Mouse (Mus musculus) 416B (cell line): ENCODE results near the gene Atp2c2.

ENCODE experiments used
- DNase-seq: peaks from one replicate; pipeline ENCODE4 v3.0.0; 2011; ENCODE audit warnings: low read depth

The Atp2c2 gene

DNA sequence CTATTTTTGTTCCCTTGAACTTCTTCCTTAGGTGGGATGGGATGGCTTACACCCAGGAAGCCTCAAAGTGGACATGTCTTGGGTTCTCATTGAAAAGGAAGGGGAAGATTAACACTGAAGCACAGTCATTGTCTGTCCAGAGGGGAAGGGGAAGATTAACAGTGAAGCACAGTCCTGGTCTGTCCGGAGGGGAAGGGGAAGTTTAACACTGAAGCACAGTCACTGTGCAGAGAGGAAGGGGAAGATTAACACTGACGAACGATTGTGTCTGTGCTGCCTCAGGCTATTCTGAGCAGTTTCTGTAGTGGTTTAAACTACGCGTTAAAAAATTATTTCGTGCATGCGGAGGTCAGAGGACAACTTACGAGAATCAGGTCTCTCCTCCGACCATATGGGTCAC is 7.3 kb downstream of the Atp2c2 start:
- DNase-seq, result no peak

DNA sequence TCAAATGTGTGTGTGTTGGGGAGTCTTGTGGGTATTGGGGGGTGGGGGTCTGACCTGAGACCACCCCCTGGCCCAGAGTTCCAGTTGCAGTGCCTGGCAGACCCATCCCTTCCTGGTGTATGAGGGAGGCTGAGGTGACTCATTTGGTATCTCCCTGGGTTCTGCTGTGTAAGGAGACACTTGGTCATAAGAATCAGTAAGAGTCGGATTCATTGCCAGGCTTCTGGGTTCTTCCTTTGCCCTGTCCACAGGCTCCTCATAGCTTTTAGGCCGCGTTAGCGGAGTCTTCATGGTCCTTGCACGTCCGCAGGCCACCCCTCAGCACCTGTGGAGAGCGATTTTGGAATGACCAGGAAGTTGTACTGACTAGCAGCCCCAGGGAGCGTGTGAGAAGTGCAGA is 8.7 kb downstream of the Atp2c2 start:
- no peak for DNase-seq

DNA sequence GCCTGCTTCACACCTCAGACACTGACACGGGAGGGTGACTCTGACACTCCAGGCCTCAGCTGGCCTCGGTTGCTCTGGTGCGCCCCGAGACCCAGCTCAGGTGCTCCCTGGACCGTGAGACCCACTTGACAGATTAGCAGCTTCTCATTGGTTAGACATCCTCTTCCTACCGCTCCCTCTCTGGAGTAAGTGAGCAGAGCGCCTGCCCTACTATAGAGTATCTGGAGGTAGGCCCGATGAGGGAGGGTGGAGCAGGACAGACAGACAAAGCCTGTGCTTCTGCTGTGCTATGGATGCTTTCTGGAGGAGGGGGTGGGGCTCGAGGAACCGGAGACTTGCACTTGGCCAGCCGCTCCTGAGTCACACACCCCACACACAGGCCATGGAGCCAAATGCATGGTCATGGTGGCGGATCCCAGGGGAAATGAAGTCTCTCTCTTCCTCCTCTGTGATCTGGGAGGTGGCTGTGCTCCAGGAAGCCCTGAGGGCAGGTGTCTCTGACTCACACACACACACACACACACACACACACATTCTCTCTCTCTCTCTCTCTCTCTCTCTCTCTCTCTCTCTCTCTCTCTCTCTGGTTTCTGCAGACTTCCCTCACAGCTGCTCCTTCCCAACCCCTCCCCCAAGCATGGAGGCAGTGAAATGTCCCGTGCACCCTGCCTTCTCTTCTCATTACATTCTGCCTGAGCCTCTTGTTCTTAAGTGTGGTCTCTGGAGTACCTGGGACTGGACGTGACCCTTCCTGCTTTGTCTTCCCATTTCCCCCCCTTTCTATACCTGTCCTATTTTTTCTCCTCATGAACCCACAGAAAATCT is 9.3 kb downstream of the Atp2c2 start:
- DNase-seq, result peak; percentile 87

DNA sequence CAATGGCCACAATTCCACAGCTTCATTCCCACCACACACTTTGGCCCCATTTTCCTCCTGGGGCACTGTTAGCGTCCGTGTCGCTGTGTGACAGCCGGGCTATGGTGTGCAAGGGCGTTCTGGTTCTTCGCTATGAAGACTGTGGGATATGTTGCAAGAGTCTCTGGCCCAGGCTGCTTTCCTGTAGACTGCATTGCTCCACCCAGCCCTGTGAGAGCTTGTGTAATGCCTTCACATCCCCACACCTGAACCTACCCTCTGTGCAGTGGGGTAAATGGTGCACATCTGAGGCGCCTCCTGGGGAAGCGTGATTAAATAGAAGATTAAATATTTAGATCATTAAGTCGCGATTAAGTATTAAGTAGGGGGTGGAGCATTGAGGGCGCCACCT is 9.9 kb downstream of the Atp2c2 start:
- peak; percentile 83 for DNase-seq

DNA sequence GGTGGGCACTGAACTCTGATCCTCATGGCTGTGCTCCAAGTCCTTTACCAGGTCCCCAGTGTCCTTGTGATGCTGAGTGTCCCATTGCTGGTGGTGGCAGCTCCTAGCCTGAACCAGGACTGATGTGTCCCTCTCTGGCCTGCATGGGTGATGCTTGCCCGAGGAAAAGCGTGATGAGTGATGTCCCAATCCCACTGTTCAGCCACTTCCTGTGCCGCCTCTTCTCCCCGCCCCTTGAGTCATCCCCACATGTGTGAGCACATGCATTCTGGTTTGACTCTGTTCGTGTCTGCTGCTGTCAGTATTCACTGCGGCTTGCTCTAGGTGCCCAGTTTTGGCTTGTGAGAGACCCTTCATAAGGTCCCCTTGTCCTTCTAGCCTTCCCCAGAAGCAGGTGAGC is 12.4 kb downstream of the Atp2c2 start:
- DNase-seq, result peak; percentile 87

DNA sequence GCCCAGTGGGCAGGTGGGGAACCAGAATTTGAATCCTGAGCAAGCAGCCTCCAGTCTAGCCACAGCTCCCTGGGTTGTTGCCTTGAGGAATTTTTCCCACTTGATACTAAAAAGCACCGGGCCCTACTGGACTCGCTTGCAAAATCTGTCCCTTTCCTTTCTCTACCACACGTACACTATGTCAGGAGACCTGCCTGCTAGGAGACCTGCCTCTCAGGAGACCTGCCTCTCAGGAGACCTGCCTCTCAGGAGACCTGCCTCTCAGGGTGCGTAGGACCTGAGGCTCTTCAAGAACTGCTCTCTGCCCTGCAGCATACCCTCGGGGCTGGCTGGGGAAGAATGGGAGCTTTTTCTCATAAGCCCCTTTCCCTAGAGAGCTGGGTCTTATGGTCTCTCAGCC is 13.6 kb downstream of the Atp2c2 start:
- DNase-seq, result no peak

DNA sequence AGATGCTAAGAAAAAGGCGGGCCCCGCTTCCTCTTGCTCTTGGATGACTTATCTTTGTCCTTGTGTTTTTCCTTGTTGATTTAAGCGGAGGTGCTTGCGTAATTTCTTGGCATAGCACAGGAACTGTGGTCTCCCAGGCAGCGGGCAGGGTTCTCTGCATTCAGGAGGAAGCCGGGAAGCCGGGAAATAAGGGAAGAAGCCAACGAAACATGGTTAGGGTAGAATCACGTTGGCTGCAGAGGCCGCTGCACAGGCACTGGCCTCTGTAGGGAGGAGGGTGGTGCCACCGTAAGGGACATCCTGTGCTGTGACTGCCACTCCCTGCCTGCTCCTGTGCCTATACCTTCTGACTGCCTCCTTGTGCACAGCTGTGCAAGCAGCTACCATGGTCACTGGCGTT is 15.4 kb downstream of the Atp2c2 start:
- DNase-seq, result no peak

DNA sequence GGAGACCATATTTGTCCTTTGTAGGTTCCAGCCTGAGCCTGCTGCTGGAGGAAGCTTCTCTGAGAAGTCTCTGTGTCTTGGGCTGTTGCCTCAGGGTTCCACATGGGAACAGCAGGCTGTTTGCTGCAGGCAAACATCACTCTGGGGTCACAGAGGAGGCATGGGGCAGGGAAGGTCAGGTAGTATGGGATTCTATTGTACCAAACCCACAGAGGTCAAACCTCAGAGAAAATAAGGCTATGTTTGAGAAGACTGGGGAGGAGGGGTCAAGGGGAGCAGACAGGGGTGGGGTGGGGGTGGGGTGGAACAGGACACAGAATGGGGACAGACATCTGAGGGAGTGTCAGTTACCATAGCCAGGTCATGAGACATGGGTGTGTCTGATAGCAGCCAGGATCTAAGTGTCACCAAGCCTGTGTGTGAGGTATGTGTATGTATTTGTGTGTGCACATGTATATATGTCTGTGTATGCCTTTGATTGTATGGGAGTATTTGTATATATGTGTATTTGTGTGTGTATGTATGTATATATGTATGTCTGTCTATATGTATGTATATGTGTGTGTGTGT is 17.0 kb downstream of the Atp2c2 start:
- no peak for DNase-seq

DNA sequence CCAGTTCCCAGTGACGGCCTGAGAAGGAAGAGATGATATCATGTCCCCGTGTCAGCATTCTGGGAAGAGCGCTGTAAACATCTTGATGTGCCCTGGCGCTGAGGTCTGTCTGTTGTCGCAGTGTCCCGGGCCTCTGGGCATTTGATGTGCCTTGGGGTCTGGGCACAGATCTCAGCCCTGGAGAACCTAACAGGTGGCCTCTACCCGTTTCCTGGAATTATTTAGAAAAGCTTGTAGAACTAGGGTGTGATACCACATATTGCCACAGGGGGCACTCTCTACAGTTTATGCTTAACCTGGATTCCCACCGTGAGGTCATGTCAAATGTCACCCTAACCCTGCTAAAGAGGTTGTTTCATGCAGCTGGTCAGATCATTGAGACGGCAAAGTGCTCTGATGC is 18.0 kb downstream of the Atp2c2 start:
- DNase-seq, result peak; percentile 57

DNA sequence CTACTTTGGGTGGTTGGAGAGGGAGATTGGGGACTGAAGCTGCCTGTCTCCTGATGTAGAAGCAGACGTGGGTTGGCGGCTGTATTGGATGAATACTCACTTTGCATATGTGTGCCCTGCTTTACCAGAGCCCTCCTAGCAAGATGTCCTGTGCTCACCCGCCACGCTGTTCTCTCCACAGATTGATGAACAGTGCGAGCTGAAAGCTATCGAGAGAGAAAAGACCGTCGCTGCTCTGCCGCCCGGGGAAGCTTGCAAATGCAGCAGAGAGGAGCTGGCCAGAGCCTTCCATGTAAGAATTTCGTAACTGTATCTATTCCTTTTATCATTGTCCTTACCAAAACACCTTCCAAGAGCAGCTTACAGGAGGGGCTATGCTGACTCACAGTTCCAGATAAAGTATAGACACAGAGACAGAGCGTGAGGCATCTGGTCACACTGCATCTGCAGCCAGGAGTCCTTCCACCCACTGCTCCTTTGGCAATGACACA is 19.2 kb downstream of the Atp2c2 start:
- DNase-seq, result no peak

DNA sequence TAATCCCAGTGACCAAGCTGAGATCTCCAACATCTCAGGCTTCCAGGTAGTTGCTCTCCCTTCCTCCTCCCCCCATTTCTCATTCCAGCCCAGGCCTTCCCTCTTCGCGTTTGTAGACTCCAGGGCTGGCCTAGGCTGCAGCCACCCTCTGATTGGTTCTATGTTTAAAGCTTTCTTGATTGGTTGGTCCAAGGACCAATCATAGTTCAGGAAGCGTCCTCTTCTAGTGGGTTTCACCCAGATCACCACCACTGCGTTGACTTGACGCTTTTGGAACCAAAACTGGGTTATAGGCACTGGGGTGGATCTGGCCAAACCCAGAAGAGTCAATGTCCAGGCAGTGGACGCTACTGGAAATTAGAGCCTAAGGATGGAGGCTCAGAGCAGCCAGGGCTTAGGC is 22.5 kb downstream of the Atp2c2 start:
- DNase-seq, result no peak

DNA sequence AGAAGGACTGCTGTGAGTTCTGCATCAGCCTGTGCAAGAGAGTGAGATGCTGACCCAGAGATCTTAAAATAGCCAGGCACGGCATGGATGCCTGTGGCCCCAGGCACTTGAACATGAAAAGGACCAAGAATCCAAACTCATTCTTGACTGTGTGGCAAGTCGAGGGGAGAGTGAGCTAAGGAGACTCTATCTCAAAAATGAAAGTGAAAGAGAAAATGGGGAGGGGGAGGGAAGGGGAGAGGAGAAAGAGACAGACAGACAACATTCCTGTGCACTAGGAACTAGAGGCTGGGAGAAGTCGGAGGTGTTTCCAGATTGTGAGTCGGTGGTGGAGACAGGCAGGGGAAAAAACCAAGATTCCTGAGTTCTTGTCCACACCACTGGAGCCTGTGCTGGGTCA is 23.9 kb downstream of the Atp2c2 start:
- no peak for DNase-seq

DNA sequence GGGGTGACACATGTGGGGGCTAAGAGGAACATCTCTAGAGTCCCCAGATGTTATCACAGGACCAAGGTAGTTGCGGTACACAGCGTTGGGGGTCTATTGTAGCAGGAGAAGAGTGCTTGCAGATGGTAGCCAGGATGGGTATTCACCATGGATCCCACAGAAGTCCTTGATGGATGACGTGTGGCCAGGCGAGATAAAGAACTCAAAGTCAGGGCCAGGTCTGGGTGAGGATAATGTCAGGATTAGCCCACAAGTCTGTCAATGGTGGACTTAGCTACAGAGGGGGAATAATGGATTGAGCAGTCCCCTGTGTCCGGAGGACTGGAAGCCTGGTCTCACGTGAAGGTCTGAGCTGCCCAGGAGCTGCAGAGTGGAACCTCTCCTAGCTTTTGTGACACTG is 24.8 kb downstream of the Atp2c2 start:
- no peak for DNase-seq

DNA sequence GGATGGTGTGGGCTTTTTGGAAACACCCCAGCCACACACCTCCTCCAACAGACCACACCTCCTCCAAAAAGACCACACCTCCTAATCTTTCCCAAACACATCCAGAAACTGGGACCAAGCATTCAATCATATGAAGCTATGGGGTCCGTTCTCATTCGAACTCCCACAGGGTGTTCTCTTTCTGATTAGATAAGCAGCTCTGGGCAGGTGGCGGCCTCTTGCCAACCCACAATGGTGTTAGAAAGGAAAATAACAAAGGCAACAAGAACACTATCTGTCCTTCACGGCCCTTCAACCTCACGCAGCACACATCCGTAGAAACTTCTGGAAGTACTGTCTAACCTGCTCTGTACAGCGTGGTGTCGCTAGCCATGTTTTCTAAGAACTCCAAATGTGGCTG is 27.3 kb downstream of the Atp2c2 start:
- DNase-seq, result no peak

DNA sequence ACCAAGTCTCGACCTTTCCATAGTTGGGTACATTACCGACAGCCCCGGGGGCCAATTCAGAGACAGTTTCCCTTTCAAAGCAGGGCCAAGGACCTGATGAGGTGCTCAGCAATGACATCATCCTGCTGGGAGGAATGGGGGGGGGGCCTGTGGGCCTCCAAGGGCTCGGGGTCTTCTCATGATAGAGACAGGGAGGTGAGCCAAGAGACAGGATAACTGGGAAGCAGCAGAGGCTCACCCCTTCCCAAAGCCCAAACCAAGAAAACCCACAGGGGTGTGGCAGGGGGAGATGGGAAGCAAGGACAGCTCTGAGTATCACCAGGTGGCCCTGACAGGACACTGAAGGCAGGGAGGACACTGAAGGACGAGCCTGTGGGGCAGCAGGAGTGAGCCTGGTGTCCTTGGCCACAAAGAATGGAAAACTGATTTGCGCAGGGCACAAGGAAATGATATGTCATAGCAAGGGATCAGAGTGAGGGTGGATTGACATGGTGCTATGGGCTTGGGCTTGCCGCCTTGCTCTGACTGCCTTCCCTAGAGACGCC is 28.6 kb downstream of the Atp2c2 start:
- DNase-seq, result no peak

DNA sequence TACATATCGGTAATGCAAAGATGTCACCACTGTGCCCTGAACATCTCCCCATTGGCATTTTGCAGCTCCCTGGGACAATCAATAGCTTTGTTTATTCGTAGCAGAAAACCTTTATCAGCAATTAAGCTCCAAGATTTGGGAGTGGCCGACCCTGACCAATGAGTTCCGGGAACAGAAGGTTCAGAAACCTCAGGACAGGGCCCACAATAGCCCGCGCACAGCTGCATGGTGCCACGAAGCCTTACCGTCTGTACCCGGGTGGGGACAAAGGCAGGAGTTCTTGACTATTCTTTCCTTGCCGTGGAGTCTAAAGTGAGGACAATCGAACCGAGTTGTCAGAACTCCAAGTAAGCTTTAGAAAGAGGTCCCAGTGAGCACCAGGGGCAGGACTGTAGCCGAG is 32.3 kb downstream of the Atp2c2 start:
- DNase-seq, result no peak

DNA sequence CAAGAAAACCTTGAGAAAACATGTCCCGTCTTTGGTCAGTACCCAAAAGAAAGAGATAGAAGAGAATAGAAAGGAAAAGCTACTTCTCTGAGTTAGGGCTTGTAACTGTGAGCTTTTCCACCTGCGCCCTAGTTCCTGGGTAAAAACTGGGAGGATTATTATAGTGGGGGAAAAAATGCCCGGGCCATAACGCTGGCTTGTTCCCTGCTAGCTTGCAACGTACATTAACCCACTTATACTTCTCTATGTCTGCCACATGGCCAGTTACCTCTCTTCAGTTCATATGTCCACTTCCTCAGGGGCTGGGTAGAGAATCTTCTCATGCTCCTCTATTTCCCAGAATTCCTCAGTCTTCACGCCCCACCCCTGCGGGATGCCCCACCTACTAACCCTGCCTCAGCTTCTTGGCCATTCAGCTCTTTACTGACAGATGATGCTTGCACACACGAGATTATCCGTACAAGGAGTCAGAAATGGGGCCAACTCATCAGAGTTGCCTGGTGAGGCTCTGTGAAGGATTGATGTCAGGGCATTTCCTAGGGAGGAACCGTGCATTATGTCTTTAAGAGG is 36.6 kb downstream of the Atp2c2 start:
- no peak for DNase-seq

DNA sequence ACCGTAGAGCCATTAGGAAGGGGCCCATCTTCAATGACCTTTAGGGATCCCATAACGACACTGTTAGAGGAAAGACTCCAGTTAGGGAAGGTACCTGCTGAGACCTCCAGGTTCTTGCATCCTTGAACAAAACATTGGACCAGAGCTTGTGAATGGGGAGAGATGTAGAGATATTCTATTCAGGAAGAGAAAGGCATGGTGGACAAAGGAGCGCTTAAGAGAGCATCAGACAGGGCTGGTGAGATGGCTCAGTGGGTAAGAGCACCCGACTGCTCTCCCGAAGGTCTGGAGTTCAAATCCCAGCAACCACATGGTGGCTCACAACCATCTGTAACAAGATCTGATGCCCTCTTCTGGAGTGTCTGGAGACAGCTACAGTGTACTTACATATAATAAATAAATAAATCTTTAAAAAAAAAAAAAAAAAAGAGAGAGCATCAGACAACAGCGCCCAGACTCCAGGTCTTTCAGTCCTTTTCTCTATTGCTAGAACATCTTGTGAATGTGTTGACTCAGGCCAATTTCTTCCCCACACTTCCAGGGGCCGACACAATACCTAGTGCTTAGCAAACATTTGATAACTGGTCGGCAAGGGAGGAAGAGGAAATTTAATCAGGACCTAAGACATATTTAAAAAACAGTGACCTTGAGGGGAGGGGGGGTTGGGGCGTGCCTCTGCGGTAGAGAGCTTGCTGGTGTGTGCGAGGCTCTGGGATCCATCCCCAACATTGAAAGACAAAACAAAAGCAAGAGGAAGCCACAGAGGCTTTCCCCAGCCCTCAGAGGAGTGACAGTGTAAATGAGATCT is 37.5 kb downstream of the Atp2c2 start:
- DNase-seq, result peak; percentile 82

DNA sequence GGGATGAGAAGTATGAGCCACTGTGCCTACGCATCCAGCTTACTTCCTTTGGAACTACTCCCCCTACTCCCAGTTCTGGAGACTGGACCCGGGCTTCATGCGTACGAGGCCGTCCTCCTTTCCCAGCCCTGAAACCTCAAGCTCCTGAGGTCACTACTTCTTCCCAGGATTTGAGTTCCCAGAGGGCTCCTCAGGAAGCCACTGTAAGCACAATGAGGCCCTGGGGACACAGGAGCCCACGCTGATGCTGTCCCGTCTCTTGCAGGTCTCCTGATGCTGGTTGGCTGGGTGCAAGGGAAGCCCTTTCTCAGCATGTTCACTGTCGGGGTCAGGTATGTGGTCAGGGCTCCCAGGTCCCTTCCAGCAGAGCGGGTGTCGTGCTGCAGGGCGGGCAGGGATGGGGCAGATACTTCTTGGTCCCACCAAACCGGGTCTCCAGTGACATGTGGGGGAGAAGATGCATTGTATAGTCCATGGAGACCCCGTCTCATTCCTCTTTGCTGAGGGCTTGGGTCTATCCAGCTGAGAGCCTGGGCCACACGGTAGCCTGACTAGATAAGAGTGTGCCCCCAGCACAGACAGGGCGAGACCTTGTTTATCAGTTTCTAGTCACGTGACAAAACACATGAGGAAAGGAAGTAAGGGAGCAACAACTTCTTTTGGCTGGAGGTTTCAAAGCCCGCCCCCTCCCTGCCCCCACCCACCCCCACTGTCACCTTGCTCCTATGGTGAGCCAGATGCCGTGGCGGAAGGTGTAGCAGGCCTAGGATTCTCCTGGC is 38.5 kb downstream of the Atp2c2 start:
- no peak for DNase-seq

DNA sequence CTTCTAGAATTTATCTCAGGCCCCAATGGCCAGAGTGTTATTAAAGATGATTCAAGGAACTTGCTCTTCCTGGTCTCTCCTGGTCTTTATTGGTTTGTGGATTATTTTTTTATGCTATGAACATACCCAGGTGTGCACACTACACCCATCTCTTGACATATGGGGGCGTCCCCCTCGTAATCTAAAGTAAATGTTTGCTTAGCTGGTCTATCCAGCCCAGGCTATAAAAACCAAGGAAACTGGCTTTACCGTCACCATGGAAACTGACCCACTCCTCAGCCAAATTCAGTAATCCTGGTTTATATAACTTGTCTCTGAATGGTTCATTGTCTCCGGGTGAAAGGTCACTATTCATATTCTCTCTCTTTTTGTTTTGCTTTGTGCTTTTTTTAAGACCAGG is 40.8 kb downstream of the Atp2c2 start:
- no peak for DNase-seq

DNA sequence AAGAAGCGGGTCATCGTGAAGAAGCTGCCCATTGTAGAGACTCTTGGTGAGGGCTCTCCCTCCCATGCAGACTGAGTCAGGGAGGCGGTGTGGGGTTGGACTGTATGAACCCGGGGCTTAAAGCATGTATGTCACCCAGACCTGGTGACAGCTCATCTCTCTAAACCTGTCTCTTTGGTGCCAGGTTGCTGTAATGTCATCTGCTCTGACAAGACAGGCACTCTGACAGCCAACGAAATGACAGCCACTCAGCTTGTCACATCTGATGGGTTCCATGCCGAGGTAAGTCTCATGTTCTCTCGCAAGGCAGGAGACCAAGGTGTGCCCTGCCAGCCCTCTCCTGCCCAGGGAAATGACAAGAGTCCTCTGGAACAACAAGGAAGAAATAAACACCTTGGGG is 42.6 kb downstream of the Atp2c2 start:
- no peak for DNase-seq
